ENCODE assay signal across 24 mouse cellular contexts in genomic region chr6:118283949-118284568, GRCm38 (mm10).
"Had no signal": no experiment of that assay in that cellular context is flagged by ENCODE, and none has a peak within 500 bp of the region (broad histone marks: within the 10 kb centered on the region; RNA-seq: fewer than 3 reads in every experiment).

No protein-coding gene starts in this region.

- H3K9me3 ChIP-seq: heart, embryonic 15.5 days; hindbrain, embryonic 13.5 days; hindbrain, embryonic 15.5 days; kidney, embryonic 15.5 days; limb, embryonic 13.5 days; limb, embryonic 15.5 days had no signal

- H3K4me2 ChIP-seq: heart, embryonic 13.5 days; heart, embryonic 15.5 days; hindbrain, embryonic 13.5 days; hindbrain, embryonic 15.5 days; kidney, embryonic 15.5 days; limb, embryonic 13.5 days; limb, embryonic 15.5 days; liver, embryonic 12.5 days had no signal

- H3K9ac ChIP-seq: heart, embryonic 13.5 days; heart, embryonic 15.5 days; hindbrain, embryonic 13.5 days; hindbrain, embryonic 15.5 days; kidney, embryonic 15.5 days; limb, embryonic 13.5 days; limb, embryonic 15.5 days; liver, embryonic 12.5 days; liver, embryonic 14.5 days had no signal

- H3K27ac ChIP-seq: heart, embryonic 13.5 days; heart, embryonic 15.5 days; hindbrain, embryonic 13.5 days; hindbrain, embryonic 15.5 days; kidney, embryonic 15.5 days; kidney, postnatal 0 days; left cerebral cortex, adult 2 months; limb, embryonic 13.5 days; limb, embryonic 15.5 days; liver, embryonic 12.5 days; liver, embryonic 14.5 days had no signal

- H3K27me3 ChIP-seq: heart, embryonic 13.5 days; heart, embryonic 15.5 days; hindbrain, embryonic 13.5 days; hindbrain, embryonic 15.5 days; kidney, embryonic 15.5 days; limb, embryonic 13.5 days; limb, embryonic 15.5 days; liver, embryonic 12.5 days had no signal

- H3K36me3 ChIP-seq: heart, embryonic 13.5 days; heart, embryonic 15.5 days; hindbrain, embryonic 13.5 days; hindbrain, embryonic 15.5 days; kidney, embryonic 15.5 days; limb, embryonic 13.5 days; limb, embryonic 15.5 days; liver, embryonic 12.5 days had no signal

- ATAC-seq: intestine, embryonic 16.5 days; liver, embryonic 12.5 days had no signal

- H3K4me1 ChIP-seq: heart, embryonic 13.5 days; heart, embryonic 15.5 days; hindbrain, embryonic 13.5 days; hindbrain, embryonic 15.5 days; kidney, embryonic 15.5 days; limb, embryonic 13.5 days; limb, embryonic 15.5 days; liver, embryonic 12.5 days had no signal

- DNase-seq: gastrocnemius, postnatal 14 days; gastrocnemius, postnatal 36 days; heart, adult 18-20 months; heart, postnatal 14 days; heart, postnatal 36 days; kidney, adult 11 months; kidney, adult 2 months; kidney, adult 9 months; kidney, postnatal 14 days; kidney, postnatal 36 days; layer of hippocampus, adult 9-11 months; layer of hippocampus, postnatal 36 days had no signal

- H3K4me3 ChIP-seq: heart, embryonic 13.5 days; heart, embryonic 15.5 days; hindbrain, embryonic 13.5 days; hindbrain, embryonic 15.5 days; kidney, embryonic 15.5 days; left cerebral cortex, adult 2 months; limb, embryonic 13.5 days; limb, embryonic 15.5 days; liver, embryonic 12.5 days had no signal
